Mouse (Mus musculus) embryonic facial prominence, embryonic 13.5 days (tissue): ENCODE results near the gene Mocs1. TPM values are rescaled to one million over a fixed set of nuclear protein-coding genes. Genes with fewer than 3 reads are reported as not detected.

Experiments
- ATAC-seq: fragments of 200-750 bp; cut with Nextera tagmentation; 2 replicates; pipeline ENCODE4 v1.8.0; 2017; ENCODE audit warnings: low read depth; ENCODE audit not compliant: insufficient number of reproducible peaks, insufficient read depth, low FRiP score, low TSS enrichment
- H3K27ac ChIP-seq: fragments of 300-500 bp; sonication (generic); 2 replicates; pipeline ENCODE4 v1.5.1; 2015; ENCODE audit warnings: moderate library complexity, mild to moderate bottlenecking, inconsistent platforms
- H3K27me3 ChIP-seq: fragments of 300-500 bp; sonication (generic); 2 replicates; pipeline ENCODE4 v1.6.1; 2015; ENCODE audit warnings: mild to moderate bottlenecking, inconsistent platforms
- H3K36me3 ChIP-seq: fragments of 300-500 bp; sonication (generic); 2 replicates; pipeline ENCODE4 v1.6.1; 2015; ENCODE audit warnings: mild to moderate bottlenecking, inconsistent platforms
- H3K4me1 ChIP-seq: fragments of 300-500 bp; sonication (generic); 2 replicates; pipeline ENCODE4 v1.6.1; 2015; ENCODE audit warnings: inconsistent platforms
- H3K4me2 ChIP-seq: fragments of 300-500 bp; sonication (generic); 2 replicates; pipeline ENCODE4 v1.6.1; 2015; ENCODE audit warnings: moderate library complexity, mild to moderate bottlenecking, inconsistent platforms
- H3K4me3 ChIP-seq: fragments of 300-500 bp; sonication (generic); 2 replicates; pipeline ENCODE4 v1.5.1; 2015; ENCODE audit warnings: mild to moderate bottlenecking, inconsistent platforms
- H3K9ac ChIP-seq: fragments of 300-500 bp; sonication (generic); 2 replicates; pipeline ENCODE4 v1.6.1; 2015; ENCODE audit warnings: mild to moderate bottlenecking, inconsistent platforms
- H3K9me3 ChIP-seq: fragments of 300-500 bp; sonication (generic); 2 replicates; pipeline ENCODE4 v1.6.1; 2016; ENCODE audit warnings: inconsistent platforms
- WGBS: fragments of 180-500 bp; shearing (Covaris S2); methylation state at CpG from one replicate; pipeline ENCODE4 v1.1.7; 2015; ENCODE audit warnings: mixed read lengths; 5-methylcytosine and 5-hydroxymethylcytosine counted together
- polyA plus RNA-seq: library from polyadenylated mRNA; unstranded; fragments of >200 nt; fragmentation: Nextera tagmentation; extraction: Ambion mirVana; gene quantifications from 2 replicates; pipeline ENCODE4 v1.2.1, GENCODE M21; 2015

The Mocs1 gene
- polyA plus RNA-seq, 1 experiment from 2014 or later = 6.1 TPM

GRCm38 (mm10) chr17:49493276-49493675 lies 65.1 kb downstream of the Mocs1 start:
- WGBS = 96% methylated on average over 4 of the region's 4 CpGs
- Histone ChIP-seq H3K9ac (no peak overlapping the region), H3K4me1 (no peaks in the 10 kb centered on the region), H3K36me3 (peaks cover 73% of the 10 kb centered on the region), H3K4me2 (no peak overlapping the region), H3K4me3 (no peak overlapping the region), H3K27ac (no peak overlapping the region), H3K27me3 (no peaks in the 10 kb centered on the region), H3K9me3 (no peaks in the 10 kb centered on the region)
- ATAC-seq = no peak

GRCm38 (mm10) chr17:49498169-49498568 lies 70.0 kb downstream of the Mocs1 start:
- Histone ChIP-seq H3K9ac (no peak overlapping the region), H3K4me3 (no peak overlapping the region), H3K36me3 (peaks cover 48% of the 10 kb centered on the region), H3K4me2 (no peak overlapping the region), H3K4me1 (no peaks in the 10 kb centered on the region), H3K27me3 (no peaks in the 10 kb centered on the region), H3K27ac (no peak overlapping the region), H3K9me3 (no peaks in the 10 kb centered on the region)
- ATAC-seq = no peak
- 72% methylated on average over 3 of the region's 3 CpGs for WGBS

GRCm38 (mm10) chr17:49499635-49500034 lies 71.5 kb downstream of the Mocs1 start:
- no peak for ATAC-seq
- 82% methylated on average over 2 of the region's 2 CpGs for WGBS
- Histone ChIP-seq H3K27me3 (no peaks in the 10 kb centered on the region), H3K36me3 (peaks cover 33% of the 10 kb centered on the region), H3K4me1 (no peaks in the 10 kb centered on the region), H3K4me2 (no peak overlapping the region), H3K9me3 (no peaks in the 10 kb centered on the region), H3K4me3 (no peak overlapping the region), H3K27ac (no peak overlapping the region), H3K9ac (no peak overlapping the region)

- ATAC-seq = no peak
- H3K4me1 ChIP-seq = no peaks in the 10 kb centered on the region
- 72% methylated on average over 2 of the region's 2 CpGs for WGBS
- H3K4me3 ChIP-seq = no peak overlapping the region
- no peak overlapping the region for H3K27ac ChIP-seq
- H3K27me3 ChIP-seq = no peaks in the 10 kb centered on the region
- H3K4me2 ChIP-seq = no peak overlapping the region
- H3K9ac ChIP-seq = no peak overlapping the region
- no peaks in the 10 kb centered on the region for H3K9me3 ChIP-seq
- H3K36me3 ChIP-seq = peaks cover 27% of the 10 kb centered on the region
Observed at GRCm38 (mm10) chr17:49500234-49500633, 72.1 kb downstream of the Mocs1 start.

DNA sequence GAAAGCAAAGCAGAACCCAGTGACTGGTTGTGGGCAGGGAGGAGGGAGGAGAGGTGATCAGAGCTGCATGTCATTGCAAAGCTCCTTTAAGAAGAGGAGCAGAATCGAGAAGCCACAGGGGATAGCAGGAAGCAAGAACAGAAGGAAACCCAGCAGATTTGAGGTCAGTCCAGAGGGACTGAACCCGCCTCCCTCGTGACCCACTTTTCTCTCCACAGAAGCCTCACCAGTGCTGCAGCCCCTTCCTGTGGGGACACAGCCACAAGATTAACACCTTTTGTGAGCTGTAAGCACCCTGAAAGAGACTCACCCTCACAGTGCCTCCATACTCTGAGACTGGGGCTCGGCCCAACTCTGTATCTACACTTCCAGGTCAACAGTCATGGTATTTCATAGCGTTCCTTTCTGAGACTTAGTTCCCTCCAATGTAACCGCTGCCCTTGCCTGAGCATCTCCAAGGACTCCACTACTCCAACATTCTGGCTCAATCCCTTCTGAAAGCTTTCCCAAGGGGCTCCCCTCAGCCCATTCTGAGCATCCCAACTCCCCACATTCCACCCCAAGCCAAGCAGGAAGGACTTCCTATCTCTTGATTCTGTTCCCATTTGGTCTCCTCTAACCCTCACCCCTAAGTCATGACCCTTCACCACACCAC lies 75.2 kb downstream of the Mocs1 start:
- Histone ChIP-seq H3K27me3 (no peaks in the 10 kb centered on the region), H3K4me1 (no peaks in the 10 kb centered on the region), H3K9me3 (no peaks in the 10 kb centered on the region), H3K4me3 (no peak overlapping the region), H3K27ac (no peak overlapping the region), H3K4me2 (no peak overlapping the region), H3K9ac (no peak overlapping the region), H3K36me3 (peaks cover 9% of the 10 kb centered on the region)
- ATAC-seq = no peak
- 85% methylated on average over 6 of the region's 6 CpGs for WGBS

Other genes starting within 250 kb of the Mocs1 start
- 17.3 and 22.2 TPM in 2 replicates for gene Daam2, start 136.0 kb downstream of the Mocs1 start, polyA plus RNA-seq
- 3.2 and 3.3 TPM in 2 replicates for gene Kif6, start 186.8 kb downstream of the Mocs1 start, polyA plus RNA-seq